Mouse (Mus musculus) cerebral cortex, adult 2 months (tissue): ENCODE data around the gene Sept1.

Experiments
- whole genome bisulfite sequencing: fragments of 180-500 bp; shearing (Covaris S2); methylation state at CpG from one replicate; pipeline ENCODE4 v1.1.7; 2018; 5-methylcytosine and 5-hydroxymethylcytosine counted together

The Sept1 gene

GRCm38 (mm10) chr7:127232622-127233367, at the start of gene Sept1, which contains the start of gene Zfp553:
Gene Sept1, minus strand, starts transcription at chr7:127233130.
Gene Zfp553, plus strand, starts transcription at chr7:127233061.
- WGBS, result under 1% methylated on average over 64 of the region's 64 CpGs

GRCm38 (mm10) chr7:127282190-127282589, 49.3 kb upstream of the Sept1 start:
- 64% methylated on average over 2 of the region's 2 CpGs for WGBS

GRCm38 (mm10) chr7:127281114-127281513, 48.2 kb upstream of the Sept1 start:
- 74% methylated on average over 4 of the region's 4 CpGs for WGBS

GRCm38 (mm10) chr7:127280092-127280491, 47.2 kb upstream of the Sept1 start:
- WGBS, result 76% methylated on average over 3 of the region's 3 CpGs

GRCm38 (mm10) chr7:127278311-127278710, 45.4 kb upstream of the Sept1 start:
- 30% methylated on average over 8 of the region's 8 CpGs for WGBS

GRCm38 (mm10) chr7:127276519-127276961, 43.6 kb upstream of the Sept1 start:
- WGBS, result 87% methylated on average over 5 of the region's 5 CpGs

- WGBS, result 1% methylated on average over 39 of the region's 39 CpGs
These were observed 41.2 kb upstream of the Sept1 start, which contains the start of gene Sephs2 for GRCm38 (mm10) chr7:127273925-127274789. Gene Sephs2, minus strand, starts transcription at chr7:127274055.

- 13% methylated on average over 50 of the region's 50 CpGs for WGBS
These were observed 40.4 kb upstream of the Sept1 start for GRCm38 (mm10) chr7:127273118-127273923.

GRCm38 (mm10) chr7:127272566-127272965, 39.6 kb upstream of the Sept1 start:
- WGBS, result 91% methylated on average over 15 of the region's 15 CpGs

- 90% methylated on average over 4 of the region's 4 CpGs for WGBS
These were observed 38.2 kb upstream of the Sept1 start for GRCm38 (mm10) chr7:127271093-127271492.

GRCm38 (mm10) chr7:127270666-127271065, 37.7 kb upstream of the Sept1 start:
- WGBS, result 94% methylated on average over 5 of the region's 5 CpGs

- WGBS, result 84% methylated on average over 2 of the region's 2 CpGs
These were observed 37.3 kb upstream of the Sept1 start for GRCm38 (mm10) chr7:127270256-127270655.

- WGBS, result 97% methylated on average over 3 of the region's 3 CpGs
These were observed 30.6 kb upstream of the Sept1 start for GRCm38 (mm10) chr7:127263526-127263925.

- 80% methylated on average over 10 of the region's 10 CpGs for WGBS
These were observed 29.5 kb upstream of the Sept1 start for GRCm38 (mm10) chr7:127262218-127262961.

GRCm38 (mm10) chr7:127260309-127261111, 27.6 kb upstream of the Sept1 start, which contains the start of gene Dctpp1:
Gene Dctpp1, minus strand, starts transcription at chr7:127260709.
- WGBS, result under 1% methylated on average over 50 of the region's 50 CpGs

- WGBS, result 51% methylated on average over 8 of the region's 8 CpGs
These were observed 26.4 kb upstream of the Sept1 start for GRCm38 (mm10) chr7:127259186-127259905.

- WGBS, result 82% methylated on average over 5 of the region's 5 CpGs
These were observed 23.6 kb upstream of the Sept1 start for GRCm38 (mm10) chr7:127256518-127256917.

- WGBS, result 85% methylated on average over 2 of the region's 2 CpGs
These were observed 23.0 kb upstream of the Sept1 start for GRCm38 (mm10) chr7:127255965-127256364.

- 27% methylated on average over 4 of the region's 4 CpGs for WGBS
These were observed 22.1 kb upstream of the Sept1 start for GRCm38 (mm10) chr7:127255008-127255407.
